Mouse (Mus musculus) gastrocnemius, postnatal 25 days (tissue): ENCODE measurements around the gene Actl11. TPM values are rescaled to one million over a fixed set of nuclear protein-coding genes. Genes with fewer than 3 reads are reported as not detected.

ENCODE experiments used
- DNase-seq: peaks from one replicate; pipeline ENCODE4 v3.0.0; 2022
- total RNA-seq, 2 experiments: library from RNA; stranded (reverse); gene quantifications; 1 replicate in 1 of 2; 2 replicates in 1 of 2; pipeline ENCODE4 v1.2.3; 2021

The Actl11 gene
- total RNA-seq, 2 experiments from 2014 or later, result not detected

- DNase-seq, result no peak
Measured at GRCm38 (mm10) chr9:107923021-107923420, 5.2 kb upstream of the Actl11 start.

GRCm38 (mm10) chr9:107923956-107924355 lies 4.3 kb upstream of the Actl11 start:
- DNase-seq, result peak; percentile 62

GRCm38 (mm10) chr9:107925251-107925650 lies 3.0 kb upstream of the Actl11 start:
- DNase-seq, result no peak

GRCm38 (mm10) chr9:107926920-107927420 lies 1.3 kb upstream of the Actl11 start:
- no peak for DNase-seq

- no peak for DNase-seq
Measured at GRCm38 (mm10) chr9:107927749-107928148, 520 bp upstream of the Actl11 start.

GRCm38 (mm10) chr9:107932221-107932620 lies 4.0 kb downstream of the Actl11 start:
- no peak for DNase-seq

- DNase-seq, result no peak
Measured at GRCm38 (mm10) chr9:107934146-107934545, 5.9 kb downstream of the Actl11 start.

GRCm38 (mm10) chr9:107935374-107935773 lies 7.1 kb downstream of the Actl11 start, which contains the start of gene Camkv:
TSS of gene Camkv (plus strand) at chr9:107935674.
- DNase-seq, result no peak

- peak; percentile 32 for DNase-seq
Measured at GRCm38 (mm10) chr9:107935790-107936214, 7.5 kb downstream of the Actl11 start.

GRCm38 (mm10) chr9:107936215-107936822 lies 8.1 kb downstream of the Actl11 start:
- DNase-seq, result no peak

- DNase-seq, result no peak
Measured at GRCm38 (mm10) chr9:107936831-107937230, 8.6 kb downstream of the Actl11 start.

GRCm38 (mm10) chr9:107947241-107948194 lies 19.2 kb downstream of the Actl11 start:
- peak; percentile 42 for DNase-seq

GRCm38 (mm10) chr9:107949184-107949921 lies 21.1 kb downstream of the Actl11 start:
- no peak for DNase-seq

GRCm38 (mm10) chr9:107949922-107950235 lies 21.6 kb downstream of the Actl11 start, which contains the start of gene Traip:
TSS of gene Traip (plus strand) at chr9:107950136.
- DNase-seq, result no peak

GRCm38 (mm10) chr9:107950460-107951355 lies 22.4 kb downstream of the Actl11 start:
- peak; percentile 88 for DNase-seq

GRCm38 (mm10) chr9:107955613-107956289 lies 27.5 kb downstream of the Actl11 start:
- DNase-seq, result no peak

GRCm38 (mm10) chr9:107957141-107957540 lies 28.9 kb downstream of the Actl11 start:
- DNase-seq, result no peak

- no peak for DNase-seq
Measured at GRCm38 (mm10) chr9:107959896-107960295, 31.6 kb downstream of the Actl11 start.

GRCm38 (mm10) chr9:107960928-107961327 lies 32.7 kb downstream of the Actl11 start:
- no peak for DNase-seq

GRCm38 (mm10) chr9:107961351-107961762 lies 33.1 kb downstream of the Actl11 start:
- DNase-seq, result no peak

GRCm38 (mm10) chr9:107961881-107962280 lies 33.6 kb downstream of the Actl11 start:
- no peak for DNase-seq
